Mouse (Mus musculus) neural tube, embryonic 12.5 days (tissue): ENCODE measurements around the gene Nme7. TPM values are rescaled to one million over a fixed set of nuclear protein-coding genes. Genes with fewer than 3 reads are reported as not detected.

Source experiments
- ATAC-seq: fragments of 200-750 bp; cut with Nextera tagmentation; 2 replicates; pipeline ENCODE4 v1.8.0; 2017; ENCODE audit warnings: low read depth, mild to moderate bottlenecking, moderate TSS enrichment, moderate library complexity; ENCODE audit not compliant: low FRiP score
- H3K27ac ChIP-seq: fragments of 300-500 bp; sonication (generic); 2 replicates; pipeline ENCODE4 v1.5.1; 2016
- H3K27me3 ChIP-seq: fragments of 300-500 bp; sonication (generic); replicated peaks from 2 replicates; pipeline ENCODE4 v1.6.1; 2016; ENCODE audit warnings: mild to moderate bottlenecking
- H3K36me3 ChIP-seq: fragments of 300-500 bp; sonication (generic); 2 replicates; pipeline ENCODE4 v1.6.1; 2016; ENCODE audit warnings: mild to moderate bottlenecking
- H3K4me1 ChIP-seq: fragments of 300-500 bp; sonication (generic); 2 replicates; pipeline ENCODE4 v1.6.1; 2016
- H3K4me2 ChIP-seq: fragments of 300-500 bp; sonication (generic); replicated peaks from 2 replicates; pipeline ENCODE4 v1.6.1; 2016; ENCODE audit warnings: mild to moderate bottlenecking
- H3K4me3 ChIP-seq: fragments of 300-500 bp; sonication (generic); 2 replicates; pipeline ENCODE4 v1.5.1; 2016
- H3K9ac ChIP-seq: fragments of 300-500 bp; sonication (generic); 2 replicates; pipeline ENCODE4 v1.6.1; 2016; ENCODE audit warnings: mild to moderate bottlenecking
- H3K9me3 ChIP-seq: fragments of 300-500 bp; sonication (generic); 2 replicates; pipeline ENCODE4 v1.6.1; 2016; ENCODE audit warnings: mild to moderate bottlenecking
- WGBS: fragments of 180-500 bp; shearing (Covaris S2); methylation state at CpG from one replicate; pipeline ENCODE4 v1.1.7; 2016; 5-methylcytosine and 5-hydroxymethylcytosine counted together
- polyA plus RNA-seq: library from polyadenylated mRNA; unstranded; fragments of >200 nt; fragmentation: Nextera tagmentation; extraction: Ambion mirVana; gene quantifications from 2 replicates; pipeline ENCODE4 v1.2.1, GENCODE M21; 2016

Nme7 gene
- polyA plus RNA-seq, 1 experiment from 2014 or later: 24.9 TPM

GRCm38 (mm10) chr1:164418320-164418719 lies 114.4 kb downstream of the Nme7 start:
- H3K27ac ChIP-seq: no peak overlapping the region
- H3K27me3 ChIP-seq: no peaks in the 10 kb centered on the region
- 0 out of 2 replicates have a peak, but pooled peaks cover 3% of the 10 kb centered on the region for H3K36me3 ChIP-seq
- no peak for ATAC-seq
- no peak overlapping the region for H3K4me2 ChIP-seq
- no peaks in the 10 kb centered on the region for H3K4me1 ChIP-seq
- 82% methylated on average over 10 of the region's 10 CpGs for WGBS
- no peak overlapping the region for H3K4me3 ChIP-seq
- H3K9ac ChIP-seq: no peak overlapping the region
- H3K9me3 ChIP-seq: no peaks in the 10 kb centered on the region

GRCm38 (mm10) chr1:164419401-164419800 lies 115.5 kb downstream of the Nme7 start:
- Histone ChIP-seq H3K4me1 (no peaks in the 10 kb centered on the region), H3K27ac (no peak overlapping the region), H3K4me2 (no peak overlapping the region), H3K9me3 (no peaks in the 10 kb centered on the region), H3K27me3 (no peaks in the 10 kb centered on the region), H3K4me3 (no peak overlapping the region), H3K9ac (no peak overlapping the region), H3K36me3 (no peaks in the 10 kb centered on the region)
- ATAC-seq: no peak
- 83% methylated on average over 8 of the region's 8 CpGs for WGBS

GRCm38 (mm10) chr1:164420623-164421354 lies 116.9 kb downstream of the Nme7 start:
- H3K9ac ChIP-seq: no peak overlapping the region
- no peaks in the 10 kb centered on the region for H3K4me1 ChIP-seq
- no peak for ATAC-seq
- no peak overlapping the region for H3K4me2 ChIP-seq
- 88% methylated on average over 6 of the region's 6 CpGs for WGBS
- no peak overlapping the region for H3K4me3 ChIP-seq
- H3K36me3 ChIP-seq: no peaks in the 10 kb centered on the region
- H3K9me3 ChIP-seq: no peaks in the 10 kb centered on the region
- no peaks in the 10 kb centered on the region for H3K27me3 ChIP-seq
- H3K27ac ChIP-seq: no peak overlapping the region

GRCm38 (mm10) chr1:164426227-164426626 lies 122.3 kb downstream of the Nme7 start:
- H3K4me3 ChIP-seq: no peak overlapping the region
- H3K4me2 ChIP-seq: no peak overlapping the region
- ATAC-seq: no peak
- H3K36me3 ChIP-seq: no peaks in the 10 kb centered on the region
- WGBS: 90% methylated on average over 7 of the region's 7 CpGs
- H3K27me3 ChIP-seq: no peaks in the 10 kb centered on the region
- no peaks in the 10 kb centered on the region for H3K4me1 ChIP-seq
- no peaks in the 10 kb centered on the region for H3K9me3 ChIP-seq
- no peak overlapping the region for H3K9ac ChIP-seq
- no peak overlapping the region for H3K27ac ChIP-seq

- Histone ChIP-seq H3K27me3 (no peaks in the 10 kb centered on the region), H3K4me1 (no peaks in the 10 kb centered on the region), H3K9me3 (no peaks in the 10 kb centered on the region), H3K27ac (no peak overlapping the region), H3K4me3 (no peak overlapping the region), H3K9ac (no peak overlapping the region), H3K36me3 (no peaks in the 10 kb centered on the region), H3K4me2 (no peak overlapping the region)
- no peak for ATAC-seq
- whole genome bisulfite sequencing: 82% methylated on average over 7 of the region's 7 CpGs
These were observed 123.9 kb downstream of the Nme7 start for GRCm38 (mm10) chr1:164427777-164428176.

- Histone ChIP-seq H3K36me3 (no peaks in the 10 kb centered on the region), H3K9ac (no peak overlapping the region), H3K4me1 (no peaks in the 10 kb centered on the region), H3K27me3 (no peaks in the 10 kb centered on the region), H3K4me2 (no peak overlapping the region), H3K9me3 (no peaks in the 10 kb centered on the region), H3K27ac (no peak overlapping the region), H3K4me3 (no peak overlapping the region)
- 93% methylated on average over 9 of the region's 9 CpGs for WGBS
- no peak for ATAC-seq
These were observed 124.7 kb downstream of the Nme7 start for GRCm38 (mm10) chr1:164428644-164429043.

GRCm38 (mm10) chr1:164432649-164433048 lies 128.7 kb downstream of the Nme7 start:
- H3K4me2 ChIP-seq: no peak overlapping the region

GRCm38 (mm10) chr1:164434049-164434448 lies 130.1 kb downstream of the Nme7 start:
- whole genome bisulfite sequencing: 43% methylated on average over 6 of the region's 6 CpGs
- no peak for ATAC-seq
- Histone ChIP-seq H3K9me3 (no peaks in the 10 kb centered on the region), H3K27ac (no peak overlapping the region), H3K27me3 (no peaks in the 10 kb centered on the region), H3K4me1 (no peaks in the 10 kb centered on the region), H3K4me3 (no peak overlapping the region), H3K36me3 (peaks cover 23% of the 10 kb centered on the region; the same call in 1 of the 2 replicates), H3K4me2 (no peak overlapping the region), H3K9ac (no peak overlapping the region)

More at GRCm38 (mm10) chr1:164432649-164433048, 128.7 kb downstream of the Nme7 start:
- Histone ChIP-seq H3K27ac (no peak overlapping the region), H3K9ac (no peak overlapping the region), H3K4me1 (no peaks in the 10 kb centered on the region), H3K9me3 (no peaks in the 10 kb centered on the region), H3K27me3 (no peaks in the 10 kb centered on the region), H3K4me3 (no peak overlapping the region), H3K36me3 (peaks cover 10% of the 10 kb centered on the region; the same call in 1 of the 2 replicates)
- 85% methylated on average over 5 of the region's 5 CpGs for WGBS
- no peak for ATAC-seq

- ATAC-seq: no peak
- Histone ChIP-seq H3K9me3 (no peaks in the 10 kb centered on the region), H3K4me2 (no peak overlapping the region), H3K9ac (no peak overlapping the region), H3K27ac (no peak overlapping the region), H3K4me3 (no peak overlapping the region), H3K36me3 (peaks cover 44% of the 10 kb centered on the region), H3K27me3 (no peaks in the 10 kb centered on the region), H3K4me1 (no peaks in the 10 kb centered on the region)
- 89% methylated on average over 7 of the region's 7 CpGs for WGBS
These were observed 132.8 kb downstream of the Nme7 start for GRCm38 (mm10) chr1:164436749-164437148.

GRCm38 (mm10) chr1:164440230-164440629 lies 136.3 kb downstream of the Nme7 start:
- 94% methylated on average over 6 of the region's 6 CpGs for WGBS
- no peak overlapping the region for H3K27ac ChIP-seq
- H3K27me3 ChIP-seq: no peaks in the 10 kb centered on the region
- no peak overlapping the region for H3K9ac ChIP-seq
- no peaks in the 10 kb centered on the region for H3K9me3 ChIP-seq
- no peak for ATAC-seq
- peaks cover 64% of the 10 kb centered on the region for H3K36me3 ChIP-seq
- H3K4me2 ChIP-seq: no peak overlapping the region
- H3K4me3 ChIP-seq: no peak overlapping the region
- H3K4me1 ChIP-seq: no peaks in the 10 kb centered on the region

- 90% methylated on average over 11 of the region's 11 CpGs for WGBS
- Histone ChIP-seq H3K4me2 (no peak overlapping the region), H3K27me3 (no peaks in the 10 kb centered on the region), H3K4me1 (no peaks in the 10 kb centered on the region), H3K27ac (no peak overlapping the region), H3K36me3 (peaks cover 64% of the 10 kb centered on the region), H3K9me3 (no peaks in the 10 kb centered on the region), H3K4me3 (no peak overlapping the region), H3K9ac (no peak overlapping the region)
- ATAC-seq: no peak
These were observed 136.9 kb downstream of the Nme7 start for GRCm38 (mm10) chr1:164440708-164441407.

- Histone ChIP-seq H3K27ac (no peak overlapping the region), H3K9me3 (no peaks in the 10 kb centered on the region), H3K27me3 (no peaks in the 10 kb centered on the region), H3K36me3 (peaks cover 64% of the 10 kb centered on the region), H3K9ac (no peak overlapping the region), H3K4me2 (no peak overlapping the region), H3K4me3 (no peak overlapping the region), H3K4me1 (no peaks in the 10 kb centered on the region)
- no peak for ATAC-seq
- WGBS: 69% methylated on average over 18 of the region's 18 CpGs
These were observed 137.6 kb downstream of the Nme7 start for GRCm38 (mm10) chr1:164441408-164441974.
